12 mouse cellular contexts compared by ENCODE assay signal in the genomic region with DNA sequence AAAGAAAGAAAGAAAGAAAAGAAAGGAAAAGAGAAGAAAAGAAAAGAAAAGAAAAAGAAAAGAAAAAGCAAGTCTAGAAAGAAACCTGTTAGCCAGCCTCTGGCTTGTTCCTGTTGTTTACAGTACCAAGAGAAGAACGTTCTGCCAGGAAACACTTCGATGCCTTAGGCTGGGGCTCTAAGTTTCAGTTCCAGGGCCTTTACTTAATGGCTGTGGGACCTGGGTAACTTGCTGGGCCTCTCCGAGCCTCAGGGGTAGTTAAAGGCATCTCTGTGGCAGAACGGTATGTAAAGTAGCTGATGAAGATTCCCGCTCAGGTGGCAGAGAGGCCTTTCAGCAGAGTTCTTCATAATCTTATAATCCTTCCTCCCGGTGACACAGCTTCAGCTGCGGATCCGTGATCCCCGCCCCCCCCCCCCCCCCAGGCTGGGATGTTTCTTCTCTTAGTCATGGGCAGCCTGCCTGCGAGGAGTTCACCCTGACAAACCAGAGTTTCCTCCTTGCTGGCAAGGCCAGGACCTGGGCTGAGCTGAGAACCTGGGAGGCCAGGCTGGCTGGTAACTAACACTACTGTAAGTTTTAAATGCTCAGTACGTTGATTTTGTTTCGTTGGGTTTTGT. TPM values are rescaled to one million over a fixed set of nuclear protein-coding genes. Genes with fewer than 3 reads are reported as not detected.
DNase-seq lines count a peak whose midpoint lies in the region; ATAC-seq and TF ChIP-seq lines count a peak whose summit lies in the region.
"Had no signal": no experiment of that assay in that cellular context is flagged by ENCODE, and none has a peak within 500 bp of the region (broad histone marks: within the 10 kb centered on the region; RNA-seq: fewer than 3 reads in every experiment).

No protein-coding gene starts in this region.

- H3K4me2 ChIP-seq in limb, embryonic 13.5 days (replicated peaks) = peak overlapping the region; percentile 38; the same call in 1 of the 2 replicates

- H3K9ac ChIP-seq in limb, embryonic 13.5 days = no peak overlapping the region
- H3K9ac ChIP-seq: liver, embryonic 13.5 days had no signal

- H3K9me3 ChIP-seq in E14TG2a.4 (ENCODE audit: low read length) = no peaks in the 10 kb centered on the region
- H3K9me3 ChIP-seq in limb, embryonic 13.5 days = no peaks in the 10 kb centered on the region
- H3K9me3 ChIP-seq: liver, embryonic 13.5 days had no signal

- peak overlapping the region; percentile 15; the same call in 1 of the 2 replicates for H3K27ac ChIP-seq in limb, embryonic 13.5 days
- H3K27ac ChIP-seq: liver, embryonic 13.5 days had no signal

- ATAC-seq in limb, embryonic 13.5 days (ENCODE audit: low FRiP score, low read depth) = no peak
- no peak for ATAC-seq in erythroblast, adult 5-6 weeks (replicated peaks; ENCODE audit: low FRiP score, poor library complexity, severe bottlenecking)

- H3K4me3 ChIP-seq in E14TG2a.4 (replicated peaks; ENCODE audit: low read length) = 0 out of 2 replicates have a peak overlapping the region, but pooled peaks have one; percentile 63
- H3K4me3 ChIP-seq in limb, embryonic 13.5 days = no peak overlapping the region
- H3K4me3 ChIP-seq: liver, embryonic 13.5 days had no signal

- peaks cover 41% of the 10 kb centered on the region for H3K4me1 ChIP-seq in E14TG2a.4 (replicated peaks; ENCODE audit: low read depth, low read length)
- H3K4me1 ChIP-seq in limb, embryonic 13.5 days = peaks cover 23% of the 10 kb centered on the region

- H3K27me3 ChIP-seq in E14TG2a.4 (ENCODE audit: insufficient read depth, low read length) = peaks cover 53% of the 10 kb centered on the region
- peaks cover 57% of the 10 kb centered on the region for H3K27me3 ChIP-seq in limb, embryonic 13.5 days

- WGBS in limb, embryonic 13.5 days = 34% methylated on average over 10 of the region's 12 CpGs

- H3K36me3 ChIP-seq in E14TG2a.4 (ENCODE audit: insufficient read depth, low read length) = no peaks in the 10 kb centered on the region
- H3K36me3 ChIP-seq in limb, embryonic 13.5 days = no peaks in the 10 kb centered on the region
- H3K36me3 ChIP-seq: liver, embryonic 13.5 days had no signal

- peak; percentile 32 for DNase-seq in kidney, adult 18-20 months
- no peak for DNase-seq in kidney, postnatal 36 days
- peak; percentile 68 for DNase-seq in 416B (ENCODE audit: low read depth)
- no peak for DNase-seq in left cerebral cortex, adult 11 months (ENCODE audit: low spot score)
- DNase-seq in ovary, adult 18-20 months (ENCODE audit: low spot score) = no peak
- DNase-seq: gastrocnemius, postnatal 36 days; liver, embryonic 13.5 days; right cerebral cortex, postnatal 4 days had no signal

- no peak for TF ChIP-seq CTCF in E14TG2a.4 (conservative IDR thresholded peaks at IDR 0.05; ENCODE audit: low read length)

RNA-seq across cellular contexts. Expression of a gene that starts 3.9 kb away (rescaled TPM):
- 0.97 and 1.4 TPM in 2 replicates for polyA plus RNA-seq in limb, embryonic 13.5 days (2015; fragmentation: Nextera tagmentation; extraction: Ambion mirVana)
- total RNA-seq in erythroblast, adult 5-6 weeks (2015; ENCODE audit: low replicate concordance) = not detected in 2 replicates
- not detected in 2 replicates for total RNA-seq in erythroblast, adult 5-6 weeks (2017; ENCODE audit: low replicate concordance)
- total RNA-seq: common myeloid progenitor, adult 5-6 weeks; gastrocnemius, postnatal 36 days had no signal
- polyA plus RNA-seq: liver, embryonic 13.5 days had no signal

RNA-seq across cellular contexts. Expression of a gene that starts 32.1 kb away (rescaled TPM):
- not detected in 2 replicates for polyA plus RNA-seq in limb, embryonic 13.5 days (2015; fragmentation: Nextera tagmentation; extraction: Ambion mirVana)
- not detected in 2 replicates for total RNA-seq in erythroblast, adult 5-6 weeks (2015; ENCODE audit: low replicate concordance)
- total RNA-seq in erythroblast, adult 5-6 weeks (2017; ENCODE audit: low replicate concordance) = not detected in 2 replicates
- total RNA-seq: common myeloid progenitor, adult 5-6 weeks; gastrocnemius, postnatal 36 days had no signal

Comparison
In these comparisons a context has a peak if more than half of its experiments do, and no peak if none do; other contexts are left out.
1. DNase-seq: peak in kidney, adult 18-20 months (single experiment) and 416B (single experiment); none in kidney, postnatal 36 days (0 of 2), left cerebral cortex, adult 11 months (single experiment) and ovary, adult 18-20 months (single experiment).